Mouse (Mus musculus) liver, embryonic 16.5 days (tissue): ENCODE results near the gene Zfp46. TPM values are rescaled to one million over a fixed set of nuclear protein-coding genes. Genes with fewer than 3 reads are reported as not detected.

Experiments
- ATAC-seq: fragments of 200-750 bp; cut with Nextera tagmentation; 2 replicates; pipeline ENCODE4 v1.8.0; 2017; ENCODE audit warnings: low read depth, mild to moderate bottlenecking, moderate number of reproducible peaks, moderate library complexity
- H3K27ac ChIP-seq: fragments of 300-500 bp; sonication (generic); 2 replicates; pipeline ENCODE4 v1.5.1; 2014; ENCODE audit warnings: mild to moderate bottlenecking, low read length
- H3K27me3 ChIP-seq: fragments of 300-500 bp; sonication (generic); 2 replicates; pipeline ENCODE4 v1.6.1; 2014; ENCODE audit warnings: low read depth, low read length, mixed read lengths; ENCODE audit not compliant: control insufficient read depth, insufficient read depth
- H3K36me3 ChIP-seq: fragments of 300-500 bp; sonication (generic); 2 replicates; pipeline ENCODE4 v1.6.1; 2014; ENCODE audit warnings: mild to moderate bottlenecking; ENCODE audit not compliant: control insufficient read depth, insufficient read depth
- H3K4me1 ChIP-seq: fragments of 300-500 bp; sonication (generic); 2 replicates; pipeline ENCODE4 v1.6.1; 2014; ENCODE audit warnings: low read depth, low read length, mixed read lengths; ENCODE audit not compliant: control insufficient read depth
- H3K4me2 ChIP-seq: fragments of 300-500 bp; sonication (generic); 2 replicates; pipeline ENCODE4 v1.6.1; 2014; ENCODE audit warnings: low read depth, low read length, mixed read lengths
- H3K4me3 ChIP-seq: fragments of 300-500 bp; sonication (generic); 2 replicates; pipeline ENCODE4 v1.5.1; 2014; ENCODE audit warnings: low read depth, mild to moderate bottlenecking, low read length
- H3K9ac ChIP-seq: fragments of 300-500 bp; sonication (generic); 2 replicates; pipeline ENCODE4 v1.6.1; 2014; ENCODE audit warnings: low read depth, low read length
- H3K9me3 ChIP-seq: fragments of 300-500 bp; sonication (generic); replicated peaks from 2 replicates; pipeline ENCODE4 v1.6.1; 2016; ENCODE audit warnings: low read length; ENCODE audit not compliant: control insufficient read depth
- WGBS: fragments of 180-500 bp; shearing (Covaris S2); extraction: QIAGEN DNeasy Blood & Tissue Kit; methylation state at CpG from one replicate; pipeline ENCODE4 v1.1.7; 2014; ENCODE audit not compliant: insufficient replicate concordance; 5-methylcytosine and 5-hydroxymethylcytosine counted together
- polyA plus RNA-seq: library from polyadenylated mRNA; unstranded; fragments of >200 nt; fragmentation: Nextera tagmentation; extraction: Ambion mirVana; gene quantifications from 2 replicates; pipeline ENCODE4 v1.2.1, GENCODE M21; 2015

Gene Zfp46
- polyA plus RNA-seq, 1 experiment from 2014 or later = 3.5 TPM

DNA sequence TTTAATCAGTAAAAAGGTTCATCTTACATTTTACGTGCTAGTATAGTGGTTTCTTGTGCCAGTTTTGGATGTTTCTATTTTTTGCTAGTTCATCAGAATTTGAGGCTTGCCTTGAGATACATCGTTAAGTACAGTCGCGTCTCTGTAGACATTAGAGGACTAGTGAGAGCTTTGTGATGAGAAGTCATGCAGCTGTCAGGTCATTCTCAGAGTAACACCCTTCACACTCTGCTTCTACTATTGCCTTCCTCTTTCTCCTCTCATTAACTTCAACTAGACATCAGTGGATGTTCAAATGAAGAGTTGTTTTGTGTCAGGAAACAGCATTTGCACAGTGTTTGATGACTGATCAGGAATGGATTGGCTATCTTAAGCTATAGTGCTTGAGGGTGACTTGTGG lies 28.1 kb downstream of the Zfp46 start:
- Histone ChIP-seq H3K4me1 (peaks cover 24% of the 10 kb centered on the region), H3K9me3 (no peaks in the 10 kb centered on the region), H3K27me3 (no peaks in the 10 kb centered on the region), H3K9ac (peak overlapping the region; percentile 61), H3K27ac (peak overlapping the region; percentile 73), H3K36me3 (peaks cover 12% of the 10 kb centered on the region; the same call in 1 of the 2 replicates), H3K4me2 (peak overlapping the region; percentile 99), H3K4me3 (peak overlapping the region; percentile 96)
- WGBS = 10% methylated on average over 4 of the region's 4 CpGs
- no peak for ATAC-seq

DNA sequence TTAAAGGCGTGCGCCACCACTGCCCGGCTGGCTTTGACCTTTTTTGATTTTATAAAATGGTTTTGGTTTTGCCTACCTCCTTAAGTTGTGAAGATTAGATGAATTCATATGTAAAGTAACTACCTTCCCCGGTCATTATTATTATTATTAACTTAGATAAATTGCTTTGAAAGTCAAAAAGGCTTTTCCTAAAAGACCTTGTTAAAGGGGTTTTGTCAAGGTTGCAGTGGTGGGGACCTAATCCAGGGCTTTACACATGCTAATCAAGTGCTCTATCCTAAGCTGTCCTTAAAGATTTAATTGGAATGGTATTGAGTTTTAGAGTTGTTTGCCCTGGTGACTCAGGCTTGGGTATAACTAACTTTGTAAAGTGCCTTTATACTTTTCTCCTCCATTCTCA lies 33.2 kb downstream of the Zfp46 start:
- H3K9ac ChIP-seq = no peak overlapping the region
- no peak overlapping the region for H3K4me2 ChIP-seq
- H3K36me3 ChIP-seq = peaks cover 33% of the 10 kb centered on the region
- no peaks in the 10 kb centered on the region for H3K9me3 ChIP-seq
- peaks cover 7% of the 10 kb centered on the region for H3K4me1 ChIP-seq
- no peaks in the 10 kb centered on the region for H3K27me3 ChIP-seq
- ATAC-seq = no peak
- no peak overlapping the region for H3K27ac ChIP-seq
- WGBS = 87% methylated on average over 4 of the region's 4 CpGs
- no peak overlapping the region for H3K4me3 ChIP-seq

DNA sequence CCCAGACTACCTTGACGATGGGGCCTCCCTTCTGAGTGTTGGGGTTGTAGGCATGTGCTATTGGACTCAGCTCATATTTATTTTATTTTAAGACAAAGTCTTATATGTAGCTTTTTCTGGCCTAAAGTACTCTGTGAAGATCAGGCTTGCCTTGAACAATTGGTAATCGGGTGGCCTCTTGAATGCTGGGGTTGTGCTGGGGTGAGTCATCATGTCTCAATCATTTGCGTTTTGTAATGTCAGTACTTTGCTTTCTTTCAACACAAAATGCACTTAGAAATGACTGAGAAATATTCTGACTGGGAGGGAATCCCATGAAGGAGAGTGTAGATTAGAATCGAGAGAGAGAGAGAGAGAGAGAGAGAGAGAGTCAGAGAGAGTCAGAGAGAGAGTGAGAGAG lies 35.5 kb downstream of the Zfp46 start:
- Histone ChIP-seq H3K27ac (no peak overlapping the region), H3K36me3 (peaks cover 36% of the 10 kb centered on the region), H3K4me2 (no peak overlapping the region), H3K9ac (no peak overlapping the region), H3K4me1 (no peaks in the 10 kb centered on the region; the same call in 1 of the 2 replicates), H3K4me3 (no peak overlapping the region), H3K27me3 (no peaks in the 10 kb centered on the region), H3K9me3 (no peaks in the 10 kb centered on the region)
- ATAC-seq = no peak
- 74% methylated on average over 4 of the region's 4 CpGs for WGBS

DNA sequence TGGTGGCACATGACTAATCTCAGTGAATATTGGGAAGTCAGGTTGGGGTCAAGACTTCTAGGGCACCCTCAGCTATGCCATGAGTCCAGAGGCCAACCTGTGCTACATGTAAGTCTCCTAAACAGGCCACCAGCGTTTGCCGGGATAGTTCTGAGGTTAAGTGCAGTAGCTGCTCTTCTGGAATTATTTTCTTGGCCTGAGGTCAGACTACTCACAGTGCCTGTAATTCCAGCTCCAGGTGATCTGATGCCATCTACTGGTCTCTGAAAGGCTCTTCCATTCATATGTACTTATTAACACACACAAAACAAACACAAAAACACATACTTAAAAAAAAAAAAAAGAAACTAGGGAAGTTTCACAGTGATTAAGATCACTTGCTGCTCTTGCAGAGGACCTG lies 39.7 kb downstream of the Zfp46 start:
- 77% methylated on average over 2 of the region's 2 CpGs for WGBS
- Histone ChIP-seq H3K4me1 (no peaks in the 10 kb centered on the region), H3K4me2 (no peak overlapping the region), H3K27ac (no peak overlapping the region), H3K4me3 (no peak overlapping the region), H3K36me3 (peaks cover 16% of the 10 kb centered on the region), H3K27me3 (no peaks in the 10 kb centered on the region), H3K9me3 (no peaks in the 10 kb centered on the region), H3K9ac (no peak overlapping the region)
- no peak for ATAC-seq

DNA sequence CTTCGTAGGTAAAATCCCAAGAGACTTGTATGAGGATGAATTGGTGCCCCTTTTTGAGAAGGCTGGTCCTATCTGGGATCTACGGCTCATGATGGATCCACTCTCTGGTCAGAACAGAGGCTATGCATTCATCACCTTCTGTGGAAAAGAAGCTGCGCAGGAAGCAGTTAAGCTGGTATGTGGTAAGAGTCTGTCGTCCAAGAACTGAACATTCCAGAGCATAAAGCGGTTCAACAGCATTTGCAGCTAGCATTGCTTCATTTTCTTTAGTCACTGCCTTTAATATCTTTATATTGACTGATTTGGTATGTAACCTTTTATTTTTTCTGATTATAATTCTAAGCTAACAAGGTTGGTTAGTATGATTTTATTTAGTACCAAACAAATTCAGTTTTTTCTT lies 42.8 kb downstream of the Zfp46 start:
- Histone ChIP-seq H3K36me3 (peaks cover 13% of the 10 kb centered on the region), H3K4me1 (no peaks in the 10 kb centered on the region), H3K4me2 (no peak overlapping the region), H3K9ac (no peak overlapping the region), H3K27ac (no peak overlapping the region), H3K27me3 (no peaks in the 10 kb centered on the region), H3K9me3 (no peaks in the 10 kb centered on the region), H3K4me3 (no peak overlapping the region)
- ATAC-seq = no peak
- WGBS = 78% methylated on average over 5 of the region's 5 CpGs

DNA sequence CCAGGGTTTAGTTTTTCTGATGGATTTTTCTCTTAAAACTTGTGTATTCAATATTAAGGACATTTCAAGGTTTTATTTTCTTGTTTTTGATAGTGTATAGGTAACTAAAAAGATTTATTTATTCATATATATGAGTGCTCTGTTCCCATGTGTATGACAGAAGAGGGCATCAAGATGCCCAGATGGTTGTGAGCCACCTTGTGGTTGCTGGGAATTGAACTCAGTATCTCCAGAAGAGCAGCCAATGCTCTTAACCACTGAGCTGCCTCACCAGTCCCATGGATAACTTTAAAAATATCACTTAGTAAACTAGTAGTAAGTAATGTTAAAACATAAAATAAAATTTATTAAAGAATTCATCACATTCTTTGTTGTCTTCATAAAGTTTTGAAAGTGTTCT lies 43.6 kb downstream of the Zfp46 start:
- Histone ChIP-seq H3K36me3 (peaks cover 17% of the 10 kb centered on the region), H3K27me3 (no peaks in the 10 kb centered on the region), H3K9ac (no peak overlapping the region), H3K27ac (no peak overlapping the region), H3K4me2 (no peak overlapping the region), H3K4me3 (no peak overlapping the region), H3K9me3 (no peaks in the 10 kb centered on the region), H3K4me1 (no peaks in the 10 kb centered on the region)
- no peak for ATAC-seq

DNA sequence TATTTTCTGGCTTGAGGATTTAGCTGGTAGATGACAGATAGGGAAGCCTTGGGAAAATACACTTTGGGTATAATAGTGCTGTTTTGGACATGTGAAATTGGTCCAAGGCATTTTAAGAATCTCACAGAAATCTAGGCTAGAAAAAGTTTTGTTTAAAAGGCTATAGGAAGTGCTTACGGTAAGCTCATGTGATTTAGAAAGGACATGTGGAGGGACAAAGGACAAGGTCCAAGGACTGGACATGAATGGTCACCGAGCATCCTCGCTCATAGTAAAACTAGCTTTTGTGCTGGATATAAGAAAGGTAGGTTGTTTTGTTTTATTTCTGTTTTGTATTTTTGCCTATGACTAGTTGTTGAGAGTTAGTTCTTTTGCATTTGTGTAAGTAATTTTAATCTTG lies 47.2 kb downstream of the Zfp46 start:
- Histone ChIP-seq H3K4me1 (no peaks in the 10 kb centered on the region), H3K4me3 (no peak overlapping the region)

DNA sequence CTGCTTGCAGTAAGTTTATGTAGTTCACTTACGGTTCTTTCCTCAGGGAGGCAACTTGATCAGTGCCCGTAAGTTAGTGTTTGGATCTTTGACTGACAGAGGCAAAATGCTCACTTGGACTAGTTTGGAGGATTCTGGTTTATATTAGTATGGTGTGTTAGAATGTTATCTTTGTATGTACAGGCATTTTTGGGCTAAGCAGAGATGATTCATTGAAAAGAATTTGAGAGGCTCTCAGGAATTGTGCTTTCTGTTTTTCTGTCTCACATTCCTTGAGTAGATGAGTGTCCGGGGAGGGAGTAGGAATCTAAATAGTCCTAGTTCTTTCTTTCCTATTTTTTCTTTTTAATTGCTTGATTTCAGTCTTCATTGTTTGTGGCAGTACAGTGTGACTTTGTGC lies 48.7 kb downstream of the Zfp46 start:
- H3K9me3 ChIP-seq = no peaks in the 10 kb centered on the region
- 86% methylated on average over 3 of the region's 3 CpGs for WGBS
- H3K4me3 ChIP-seq = no peak overlapping the region
- no peaks in the 10 kb centered on the region for H3K27me3 ChIP-seq
- H3K27ac ChIP-seq = no peak overlapping the region
- no peak for ATAC-seq
- no peak overlapping the region for H3K4me2 ChIP-seq
- no peaks in the 10 kb centered on the region for H3K4me1 ChIP-seq
- H3K36me3 ChIP-seq = peaks cover 27% of the 10 kb centered on the region
- H3K9ac ChIP-seq = no peak overlapping the region

More for the DNA sequence above, 47.2 kb downstream of the Zfp46 start:
- no peaks in the 10 kb centered on the region for H3K27me3 ChIP-seq
- no peak overlapping the region for H3K9ac ChIP-seq
- WGBS = 76% methylated on average over 3 of the region's 3 CpGs
- no peaks in the 10 kb centered on the region for H3K9me3 ChIP-seq
- no peak overlapping the region for H3K4me2 ChIP-seq
- no peak overlapping the region for H3K27ac ChIP-seq
- no peak for ATAC-seq
- peaks cover 23% of the 10 kb centered on the region for H3K36me3 ChIP-seq

DNA sequence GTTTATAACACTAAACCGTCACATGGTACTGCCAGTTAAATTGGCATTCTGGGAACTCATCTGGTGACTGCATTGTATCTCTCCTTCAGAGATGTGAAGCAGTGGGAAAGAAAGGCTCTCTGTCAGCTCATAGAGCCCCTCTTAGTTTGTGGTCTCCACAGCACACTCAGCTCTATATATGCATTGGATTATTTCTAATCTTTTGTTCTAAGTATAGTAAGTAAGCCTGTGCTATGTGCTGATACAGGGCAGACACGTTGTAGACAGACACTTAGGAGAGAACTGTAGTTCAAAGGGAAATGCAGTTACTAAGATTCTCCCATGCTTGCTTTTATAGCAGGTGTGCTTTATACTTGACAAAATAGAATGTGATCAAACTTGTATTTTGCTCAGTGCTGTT lies 50.6 kb downstream of the Zfp46 start:
- Histone ChIP-seq H3K4me1 (no peaks in the 10 kb centered on the region), H3K4me2 (no peak overlapping the region), H3K4me3 (no peak overlapping the region), H3K36me3 (peaks cover 30% of the 10 kb centered on the region), H3K27me3 (no peaks in the 10 kb centered on the region), H3K9me3 (no peaks in the 10 kb centered on the region), H3K9ac (no peak overlapping the region), H3K27ac (no peak overlapping the region)
- WGBS = 50% methylated on average over 2 of the region's 2 CpGs
- no peak for ATAC-seq

DNA sequence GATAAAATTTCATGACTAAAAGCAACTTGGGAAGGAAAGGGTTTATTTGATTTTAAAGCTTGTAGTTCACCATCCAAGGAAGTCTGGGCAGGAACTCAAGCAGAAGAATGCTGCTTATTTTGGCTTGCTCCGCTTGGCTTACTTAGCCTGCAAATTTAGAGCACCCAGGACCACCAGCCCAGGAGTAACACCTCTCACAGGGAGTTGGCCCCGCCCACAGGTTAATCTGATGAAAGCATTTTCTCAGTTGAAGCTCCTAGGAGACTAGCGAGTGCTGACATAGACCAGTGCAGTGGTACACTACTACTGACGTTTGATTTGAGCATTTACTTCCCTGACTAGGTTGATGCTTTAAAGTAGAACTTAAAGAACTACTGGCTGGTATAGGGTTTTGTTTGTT lies 52.6 kb downstream of the Zfp46 start:
- Histone ChIP-seq H3K4me2 (no peak overlapping the region), H3K9me3 (no peaks in the 10 kb centered on the region), H3K9ac (no peak overlapping the region), H3K27me3 (no peaks in the 10 kb centered on the region), H3K4me3 (no peak overlapping the region), H3K4me1 (no peaks in the 10 kb centered on the region), H3K36me3 (peaks cover 26% of the 10 kb centered on the region), H3K27ac (no peak overlapping the region)
- 61% methylated on average over 4 of the region's 4 CpGs for WGBS
- ATAC-seq = no peak
